Mouse (Mus musculus) cortical plate, adult 2 months (tissue): Measurements from ENCODE around the gene Mns1.

Source experiments
- CTCF ChIP-seq: fragments of 200-500 bp; IDR thresholded peaks from 2 replicates; pipeline ENCODE4 v1.5.1; 2011; ENCODE audit warnings: mild to moderate bottlenecking, control low read depth, low read length; ENCODE audit not compliant: insufficient read depth; ENCODE audit errors: extremely low read depth
- POLR2A ChIP-seq: fragments of 200-500 bp; IDR thresholded peaks from 2 replicates; pipeline ENCODE4 v1.6.1; 2011; ENCODE audit warnings: mild to moderate bottlenecking, low read length, control low read depth; ENCODE audit not compliant: insufficient read depth; ENCODE audit errors: extremely low read depth

DNA sequence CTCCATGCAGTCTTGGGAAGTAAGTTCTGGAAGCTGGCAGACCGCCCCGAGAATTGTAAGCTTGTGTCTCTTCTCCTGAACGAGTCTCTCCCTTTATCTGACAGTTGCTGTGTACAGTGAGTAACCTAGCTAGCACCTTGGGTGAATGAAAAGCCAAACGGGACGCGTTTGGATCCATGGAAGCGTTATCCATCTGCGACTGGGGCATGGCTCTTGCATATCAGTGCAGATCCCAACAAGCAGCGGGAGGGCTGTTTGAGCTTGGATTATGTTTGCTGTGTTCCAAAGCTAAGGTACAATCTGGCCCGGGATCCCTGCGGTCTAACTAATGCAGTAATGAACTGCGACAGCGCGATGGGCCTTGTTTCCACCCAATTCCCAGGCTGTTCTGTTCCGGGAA lies 44.6 kb upstream of the Mns1 start:
- TF ChIP-seq CTCF (no peak), POLR2A (no peak)
